Mouse (Mus musculus): Measurements from ENCODE around the gene Capn2.

DNA sequence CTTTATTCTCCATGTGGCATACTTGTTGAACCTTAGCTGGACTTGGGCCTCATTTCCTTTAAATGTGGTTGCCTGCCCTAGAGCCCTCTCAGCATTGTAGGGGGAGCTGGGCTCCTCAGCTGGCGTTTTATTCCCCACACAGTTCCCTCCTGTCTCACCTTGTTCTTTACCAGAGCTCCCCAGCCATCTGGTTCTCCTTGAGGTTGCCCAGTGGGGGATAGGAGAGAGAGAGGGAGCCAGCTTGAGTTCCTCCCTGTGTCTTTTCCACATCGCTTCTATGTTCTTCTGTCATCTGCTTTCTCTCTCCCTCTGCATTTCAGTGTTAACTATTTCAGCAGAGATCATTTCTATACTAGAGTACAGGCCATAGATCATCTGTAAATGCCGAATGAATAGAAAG lies 92.2 kb downstream of the Capn2 start:
- TF ChIP-seq CHD2 (IDR thresholded peaks at IDR 0.05; ENCODE audit: low read length) (no peak), NRF1 (IDR thresholded peaks at IDR 0.05; ENCODE audit: insufficient read depth, low read depth, low read length, poor library complexity, severe bottlenecking) (no peak), CTCF (IDR thresholded peaks at IDR 0.05 in 2 of 3, conservative IDR thresholded peaks at IDR 0.05 in 1 of 3; ENCODE audit: control insufficient read depth in 1 of 3, insufficient read depth in 1 of 3, low read depth in 2 of 3, low read length in 3 of 3, poor library complexity in 1 of 3, severe bottlenecking in 1 of 3) (no peak)

All from MEL (cell line).